Mouse (Mus musculus) embryonic fibroblast, embryonic 13.5 days (primary cell): ENCODE data around the gene Vat1l.

ENCODE experiments used
- CTCF ChIP-seq: IDR thresholded peaks from 2 replicates; pipeline ENCODE4 v1.5.1; 2011; ENCODE audit warnings: mild to moderate bottlenecking, control low read depth, low read length, moderate library complexity, borderline replicate concordance; ENCODE audit not compliant: insufficient read depth
- POLR2A ChIP-seq: IDR thresholded peaks from 2 replicates; pipeline ENCODE4 v1.6.1; 2011; ENCODE audit warnings: low read depth, mild to moderate bottlenecking, control low read depth, low read length, moderate library complexity

DNA sequence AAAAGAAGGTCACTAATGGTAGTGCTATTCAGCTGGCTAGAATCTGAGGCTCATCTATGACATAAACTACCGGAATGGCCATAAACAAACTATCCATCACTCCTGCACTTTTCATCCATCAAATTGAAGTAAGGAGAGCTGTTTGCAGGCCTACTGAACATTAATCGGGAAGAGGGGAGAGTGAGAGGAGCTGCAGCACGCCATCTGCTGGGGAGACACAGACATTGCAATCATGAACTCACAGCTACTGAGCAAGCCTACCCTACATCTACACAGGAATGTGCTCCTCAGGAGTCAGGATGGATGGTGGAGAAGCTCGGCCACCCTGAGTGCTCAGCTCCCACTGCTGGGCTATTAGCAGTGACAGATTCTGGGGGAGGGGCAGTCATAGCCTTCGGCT lies 136.9 kb downstream of the Vat1l start:
- TF ChIP-seq CTCF (no peak), POLR2A (no peak)
